Mouse (Mus musculus): ENCODE data around the gene Rad9a.
A peak's percentile ranks its signal among the peaks of the same experiment; 100 is the strongest.

The Rad9a gene

DNA sequence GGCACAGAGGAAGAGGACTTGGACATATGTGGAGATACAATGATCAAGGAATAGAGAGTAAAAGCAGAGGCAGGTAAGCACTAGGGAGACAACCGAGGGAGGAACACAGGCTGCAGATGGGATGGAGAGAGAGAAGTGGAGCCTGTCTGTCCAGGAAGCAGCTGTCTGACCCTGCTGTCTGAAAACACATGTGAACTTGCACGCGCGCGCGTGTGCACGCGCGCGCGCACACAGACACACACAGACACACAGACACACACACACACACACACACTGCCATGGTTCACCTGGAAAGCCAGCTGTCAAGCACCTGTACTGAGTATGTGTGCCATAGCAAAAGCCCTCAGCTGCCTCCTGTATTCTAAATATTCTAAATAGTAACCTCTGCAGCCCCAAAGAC, 16.8 kb upstream of the Rad9a start:
- DNase-seq (ENCODE audit: low read depth, low spot score) = no peak

- DNase-seq (ENCODE audit: low read depth, low spot score) = no peak
Observed at GRCm38 (mm10) chr19:4217855-4218254, 16.4 kb upstream of the Rad9a start.

- no peak for DNase-seq (ENCODE audit: low read depth, low spot score)
Observed at GRCm38 (mm10) chr19:4217140-4217539, 15.7 kb upstream of the Rad9a start.

DNA sequence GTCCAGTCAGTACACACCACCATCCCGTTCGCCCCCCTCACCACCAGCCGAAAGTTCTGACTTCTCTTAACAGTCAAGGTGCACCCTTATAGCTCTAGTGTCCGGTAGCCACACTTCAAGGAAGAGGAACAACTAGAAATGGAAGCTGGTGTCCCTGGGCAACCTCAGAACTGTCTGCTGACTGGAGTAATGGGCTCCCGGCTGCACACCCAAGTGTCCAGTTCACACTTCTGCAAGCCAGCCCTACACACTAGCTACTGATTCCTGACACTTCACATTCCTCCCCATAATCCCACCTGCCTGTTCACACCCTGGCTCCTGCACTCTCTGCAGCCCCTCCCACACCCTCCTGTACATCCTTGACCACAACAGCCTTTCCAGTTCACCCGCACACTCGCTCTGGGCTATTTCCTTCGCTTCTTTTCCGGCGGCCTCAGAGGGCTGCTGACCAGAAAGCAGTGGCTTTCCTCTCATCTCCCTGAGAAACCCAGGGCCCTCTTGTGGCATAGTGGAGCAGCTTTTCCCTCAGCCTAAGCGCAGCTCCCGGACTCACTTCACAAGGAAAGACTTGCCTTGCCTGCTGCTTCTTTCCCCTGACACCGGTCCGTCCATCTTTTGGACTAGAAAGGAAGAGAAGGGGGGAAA, 14.7 kb upstream of the Rad9a start:
- peak; percentile 84 for DNase-seq (ENCODE audit: low read depth, low spot score)

GRCm38 (mm10) chr19:4215451-4215840, 14.0 kb upstream of the Rad9a start:
- DNase-seq (ENCODE audit: low read depth, low spot score) = no peak

DNA sequence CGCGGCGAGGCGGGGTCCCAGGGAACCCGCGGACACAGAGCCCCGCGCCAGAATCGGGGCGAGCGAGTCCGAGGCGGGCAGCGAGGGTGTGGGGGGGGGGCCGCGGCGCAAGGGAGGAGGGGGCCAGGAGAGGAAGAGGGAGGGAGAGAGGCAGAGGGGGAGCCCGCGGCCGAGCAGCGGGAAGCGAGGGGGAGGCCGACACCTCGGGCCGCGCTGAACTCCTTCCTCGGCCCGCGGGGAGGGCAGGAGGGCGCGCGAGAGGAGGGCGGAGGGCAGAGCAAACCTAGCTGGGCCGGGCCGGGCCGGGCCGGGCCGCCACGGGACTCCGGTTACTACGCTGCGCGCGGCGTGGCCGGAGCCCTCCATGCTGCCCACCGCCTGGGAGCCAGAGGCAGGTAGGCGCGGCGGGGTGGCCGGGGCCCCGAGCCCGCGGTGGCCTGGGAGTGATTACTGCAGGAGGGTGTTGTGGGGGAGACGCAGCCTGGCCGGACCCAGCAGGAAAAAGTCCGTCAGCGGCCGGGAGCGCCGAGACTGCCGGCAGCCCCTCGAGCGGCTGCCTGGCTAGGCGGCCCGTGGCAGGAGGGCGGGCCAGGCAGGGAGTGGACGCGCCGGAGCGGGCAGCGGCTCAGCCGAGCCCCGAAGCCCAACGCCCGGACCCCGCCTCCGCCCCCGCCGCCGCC, 13.4 kb upstream of the Rad9a start:
- DNase-seq (ENCODE audit: low read depth, low spot score) = no peak

DNA sequence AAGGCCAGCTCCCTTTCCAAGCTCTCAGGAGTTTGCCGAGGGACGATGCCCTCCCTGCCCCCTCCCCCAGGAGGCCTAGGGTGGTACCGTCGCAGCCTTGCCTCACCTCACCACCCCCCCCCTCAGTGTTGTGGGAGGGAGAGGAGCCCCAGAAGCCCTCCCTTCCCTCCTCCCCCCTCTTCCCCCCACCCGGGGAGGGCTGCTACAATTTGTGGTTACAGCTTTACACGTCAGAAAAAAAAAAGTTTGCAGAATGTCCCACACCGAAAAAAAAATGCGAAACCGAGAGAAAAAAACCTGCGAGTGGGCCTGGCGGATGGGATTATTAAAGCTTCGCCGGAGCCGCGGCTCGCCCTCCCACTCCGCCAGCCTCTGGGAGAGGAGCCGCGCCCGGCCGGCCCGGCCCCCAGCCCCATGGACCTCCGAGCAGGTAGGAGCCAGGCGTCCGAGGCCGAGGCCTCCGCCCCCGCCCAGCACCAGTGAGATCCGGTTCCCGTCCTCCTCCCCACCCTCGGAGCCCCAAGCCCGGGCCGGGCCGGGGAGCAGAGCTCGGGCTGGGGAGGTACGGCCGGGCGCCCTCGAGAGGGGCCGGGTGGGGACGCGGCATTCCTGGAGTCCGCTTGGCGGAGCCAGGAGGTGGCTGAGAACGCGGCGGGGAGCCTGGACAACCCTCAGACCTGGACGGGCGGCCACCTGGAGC, 12.8 kb upstream of the Rad9a start, which contains the start of the genes Clcf1 and AC109138.7:
Gene Clcf1 (plus strand): TSS at position 168 of the 700 bp plus-strand sequence.
Gene AC109138.7 (plus strand): TSS at position 287 of the 700 bp plus-strand sequence.
- DNase-seq (ENCODE audit: low read depth, low spot score) = peak; percentile 89

DNA sequence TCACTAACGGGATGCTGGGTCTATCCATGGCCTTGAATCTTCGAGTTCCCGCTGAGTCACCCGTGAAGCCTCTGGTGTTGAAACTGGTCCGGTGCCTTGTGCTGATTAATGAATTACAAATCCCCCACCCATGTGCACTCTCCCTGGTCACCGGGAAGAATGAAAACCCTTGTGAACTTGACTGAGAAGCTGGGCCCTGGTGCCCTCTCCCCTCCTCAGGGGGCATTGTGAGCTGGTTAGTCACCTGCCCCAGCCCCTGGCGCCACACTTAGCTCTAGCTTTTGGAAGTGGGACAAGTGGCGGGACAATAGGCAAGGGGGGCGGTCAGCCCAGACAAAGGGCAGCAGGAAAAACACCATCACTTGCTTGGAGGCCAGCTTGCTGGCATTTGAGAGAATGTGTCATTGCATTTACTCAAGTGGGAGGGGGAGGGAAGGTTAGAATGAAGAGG, 12.1 kb upstream of the Rad9a start:
- DNase-seq (ENCODE audit: low read depth, low spot score) = peak; percentile 98

DNA sequence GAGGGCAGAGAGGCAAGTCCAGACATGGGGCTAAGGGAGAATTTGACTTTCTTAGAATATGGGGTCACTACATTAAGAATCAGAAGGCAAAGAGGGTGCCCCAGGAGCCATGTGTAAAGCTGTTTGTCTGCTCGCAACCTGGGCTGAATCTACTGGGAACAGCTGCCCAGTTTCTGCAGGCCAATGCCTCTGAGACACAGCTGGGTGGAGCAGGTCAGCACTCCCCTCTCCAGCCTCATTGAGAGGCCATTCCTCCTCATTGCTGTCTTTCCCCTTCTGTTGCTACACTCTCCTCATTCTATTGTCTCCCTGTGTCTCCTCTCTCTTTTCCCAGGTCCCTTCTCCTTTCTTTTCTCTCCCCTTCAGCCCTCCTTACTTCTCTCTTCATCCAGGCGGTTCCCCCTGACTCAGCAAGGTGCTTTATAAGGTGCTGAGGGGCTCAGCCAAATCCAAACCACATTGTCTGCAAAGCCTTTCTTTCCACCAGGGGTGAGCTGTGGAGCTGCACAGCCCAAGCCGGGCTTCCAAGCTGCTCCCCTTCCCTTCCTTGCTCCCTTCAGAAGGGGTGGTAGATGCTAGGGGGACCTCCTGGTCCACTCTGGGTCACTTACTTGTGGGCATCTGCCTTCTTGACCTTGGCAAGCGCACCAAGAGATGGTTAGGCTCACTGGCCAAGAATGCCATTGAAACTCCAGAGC, 10.6 kb upstream of the Rad9a start:
- DNase-seq (ENCODE audit: low read depth, low spot score) = peak; percentile 72

- no peak for DNase-seq (ENCODE audit: low read depth, low spot score)
Observed at GRCm38 (mm10) chr19:4208563-4208962, 7.1 kb upstream of the Rad9a start.

DNA sequence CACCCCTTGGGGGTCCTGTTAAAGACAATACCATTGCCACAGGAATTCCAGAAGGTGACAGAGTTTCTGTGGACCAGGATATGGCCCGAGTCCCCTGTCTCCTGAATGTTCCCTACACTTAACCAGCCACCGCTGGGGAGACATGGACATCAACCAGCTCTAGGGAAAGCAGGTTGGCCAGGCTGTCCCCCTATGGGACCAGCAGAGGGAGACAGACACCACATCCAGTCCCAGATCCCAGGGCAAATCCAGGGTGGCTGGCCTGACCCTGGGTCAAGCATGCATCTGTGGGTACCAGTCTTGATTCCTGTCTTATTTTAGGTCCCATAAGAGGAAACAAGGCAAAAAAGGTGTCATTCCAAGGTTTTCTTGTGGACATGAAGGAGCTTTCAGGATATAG, 5.5 kb upstream of the Rad9a start:
- peak; percentile 92 for DNase-seq (ENCODE audit: low read depth, low spot score)

- no peak for DNase-seq (ENCODE audit: low read depth, low spot score)
Observed at GRCm38 (mm10) chr19:4204889-4205288, 3.4 kb upstream of the Rad9a start.

GRCm38 (mm10) chr19:4203604-4204326, 2.3 kb upstream of the Rad9a start:
- DNase-seq (ENCODE audit: low read depth, low spot score) = no peak

- peak; percentile 39 for DNase-seq (ENCODE audit: low read depth, low spot score)
Observed at GRCm38 (mm10) chr19:4203148-4203547, 1.7 kb upstream of the Rad9a start.

- DNase-seq (ENCODE audit: low read depth, low spot score) = no peak
Observed at GRCm38 (mm10) chr19:4202149-4202548, 687 bp upstream of the Rad9a start.

DNA sequence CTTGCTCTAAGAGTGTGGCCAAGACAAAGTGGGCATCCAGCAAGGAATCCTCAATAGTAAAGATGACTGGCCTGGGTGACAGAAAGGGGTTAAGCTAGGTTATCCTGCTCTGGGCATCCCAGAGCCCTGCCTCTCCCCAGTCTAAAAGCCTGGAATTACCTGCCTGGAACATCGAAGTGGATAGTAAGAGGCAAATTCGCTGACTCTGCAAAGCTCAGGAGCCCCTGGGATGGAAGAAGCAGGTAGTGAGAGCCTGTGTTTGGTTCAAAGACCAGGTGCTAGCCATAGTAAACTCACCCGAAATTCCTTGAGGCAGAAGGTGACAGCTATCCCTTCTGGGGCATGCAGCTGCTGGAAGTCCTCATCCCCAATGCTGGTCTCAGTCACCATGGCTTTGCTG, 4.3 kb downstream of the Rad9a start:
- DNase-seq (ENCODE audit: low read depth, low spot score) = no peak

GRCm38 (mm10) chr19:4196548-4196947, 4.9 kb downstream of the Rad9a start:
- DNase-seq (ENCODE audit: low read depth, low spot score) = peak; percentile 69

- no peak for DNase-seq (ENCODE audit: low read depth, low spot score)
Observed at GRCm38 (mm10) chr19:4196048-4196447, 5.4 kb downstream of the Rad9a start.

DNA sequence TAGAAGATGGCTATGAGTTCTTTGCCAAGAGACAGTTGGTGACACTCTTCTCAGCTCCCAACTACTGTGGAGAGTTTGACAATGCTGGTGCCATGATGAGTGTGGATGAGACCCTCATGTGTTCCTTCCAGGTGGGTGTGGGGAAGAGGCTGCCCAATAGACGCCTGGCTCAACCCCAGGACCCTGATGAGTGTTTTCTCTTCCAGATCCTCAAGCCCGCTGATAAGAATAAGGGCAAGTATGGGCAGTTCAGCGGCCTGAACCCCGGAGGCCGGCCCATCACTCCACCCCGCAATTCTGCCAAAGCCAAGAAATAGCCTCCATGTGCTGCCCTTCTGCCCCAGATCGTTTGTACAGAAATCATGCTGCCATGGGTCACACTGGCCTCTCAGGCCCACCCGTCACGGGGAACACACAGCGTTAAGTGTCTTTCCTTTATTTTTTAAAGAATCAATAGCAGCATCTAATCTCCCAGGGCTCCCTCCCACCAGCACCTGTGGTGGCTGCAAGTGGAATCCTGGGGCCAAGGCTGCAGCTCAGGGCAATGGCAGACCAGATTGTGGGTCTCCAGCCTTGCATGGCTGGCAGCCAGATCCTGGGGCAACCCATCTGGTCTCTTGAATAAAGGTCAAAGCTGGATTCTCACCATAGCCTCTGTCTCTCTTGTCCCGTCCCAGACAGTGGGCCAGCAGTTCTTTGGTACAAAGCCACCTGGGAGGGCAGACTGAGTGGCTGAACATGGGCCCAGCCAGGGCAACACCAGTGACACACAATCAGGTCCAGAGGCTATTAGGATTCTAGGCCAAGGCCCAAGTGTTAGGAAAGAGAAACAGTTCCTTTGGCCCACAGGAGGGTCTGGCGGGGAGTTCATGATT, 6.4 kb downstream of the Rad9a start:
- no peak for DNase-seq (ENCODE audit: low read depth, low spot score)

DNA sequence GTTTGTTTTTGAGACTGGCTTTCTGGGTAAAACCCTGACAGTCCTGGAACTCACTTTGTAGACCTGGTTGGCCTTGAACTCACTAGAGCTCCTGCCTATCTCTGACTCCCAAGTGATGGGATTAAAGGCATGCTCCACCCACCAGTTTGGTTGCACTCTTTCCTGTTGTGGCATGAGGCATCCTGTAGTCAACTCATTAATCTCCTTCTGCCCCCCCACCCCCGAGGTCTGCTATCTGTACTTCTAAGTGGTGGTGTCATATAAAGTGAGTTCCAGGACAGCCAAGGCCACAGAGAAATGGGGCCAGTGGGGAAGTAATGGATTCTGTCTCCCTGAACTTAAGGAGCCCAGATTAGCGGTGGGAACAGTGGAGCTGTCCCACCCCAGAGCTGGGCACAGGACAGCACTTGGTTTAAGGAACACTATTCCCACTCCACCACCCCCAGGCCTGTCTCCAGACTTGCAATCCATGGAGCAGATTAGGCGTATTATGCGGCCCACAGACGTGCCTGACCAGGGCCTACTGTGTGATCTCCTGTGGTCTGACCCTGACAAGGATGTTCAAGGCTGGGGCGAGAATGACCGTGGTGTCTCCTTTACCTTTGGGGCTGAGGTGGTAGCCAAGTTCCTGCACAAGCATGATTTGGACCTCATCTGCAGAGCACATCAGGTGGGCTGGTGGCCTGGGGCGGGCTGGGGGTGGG, 7.3 kb downstream of the Rad9a start:
- peak; percentile 52 for DNase-seq (ENCODE audit: low read depth, low spot score)

Measured in 3T3-L1 (cell line).